ENCODE assay signal across 1 mouse cellular context in genomic region chr15:98726079-98726478, GRCm38 (mm10).
TF ChIP-seq lines count a peak whose summit lies in the region.

No protein-coding gene starts in this region.

TF ChIP-seq in CH12.LX, 34 proteins besides CTCF, POLR2A, EP300 and RAD21 (continued from another document):
- TF ChIP-seq KAT2A (IDR thresholded peaks at IDR 0.05; ENCODE audit: insufficient replicate concordance, low read length): no peak
- no peak for TF ChIP-seq E2F4 (IDR thresholded peaks at IDR 0.05; ENCODE audit: insufficient replicate concordance, low read depth, low read length)
- no peak for TF ChIP-seq MAX (IDR thresholded peaks at IDR 0.05; ENCODE audit: low read length)
- no peak for TF ChIP-seq NRF1 (IDR thresholded peaks at IDR 0.05; ENCODE audit: low read depth, low read length)
- no peak for TF ChIP-seq JUND (conservative IDR thresholded peaks at IDR 0.05; ENCODE audit: low read depth, low read length)
- no peak for TF ChIP-seq USF1 (IDR thresholded peaks at IDR 0.05; ENCODE audit: low read depth, low read length)
- no peak for TF ChIP-seq MXI1 (IDR thresholded peaks at IDR 0.05; ENCODE audit: low read depth, low read length)
